Mouse (Mus musculus) bone marrow macrophage, adult 2 months (primary cell): Measurements from ENCODE around the gene Galnt15.

Experiments used
- CTCF ChIP-seq: IDR thresholded peaks from 2 replicates; pipeline ENCODE4 v1.5.1; 2012; ENCODE audit warnings: low read depth, mild to moderate bottlenecking, low read length, moderate library complexity
- POLR2A ChIP-seq: IDR thresholded peaks from 2 replicates; pipeline ENCODE4 v1.6.1; 2012; ENCODE audit warnings: mild to moderate bottlenecking, low read depth, low read length, borderline replicate concordance

DNA sequence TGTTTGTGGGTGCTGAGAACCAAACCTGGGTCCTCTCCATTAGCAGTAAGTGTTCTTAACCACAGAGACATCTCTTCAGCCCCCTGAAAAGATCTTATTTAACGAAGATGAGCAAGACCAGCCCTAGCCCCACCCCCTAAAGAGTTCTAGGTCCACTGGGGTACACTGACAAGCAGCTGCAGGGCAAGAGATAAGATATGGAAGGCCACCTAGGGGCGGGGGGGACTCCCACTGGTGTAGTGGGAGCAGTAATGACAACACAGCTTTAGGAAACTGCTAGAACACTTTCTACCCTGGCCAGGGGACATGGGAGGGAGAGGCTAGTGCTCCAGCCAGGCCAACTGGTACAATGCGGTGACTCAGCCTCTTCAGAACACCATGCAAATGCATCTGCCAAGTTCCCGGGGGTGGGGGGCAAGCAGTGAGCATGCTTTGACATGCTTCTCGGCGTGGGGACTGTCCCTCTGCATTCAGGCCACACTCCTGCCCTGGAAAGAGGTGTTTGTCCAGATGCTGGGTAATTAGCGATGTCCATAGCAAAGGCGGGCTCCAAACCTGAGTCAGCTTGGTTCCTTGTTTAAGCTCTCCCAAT, 9.0 kb downstream of the Galnt15 start:
- TF ChIP-seq CTCF (no peak), POLR2A (no peak)
